Mouse (Mus musculus) thymus, postnatal 25 days (tissue): Measurements from ENCODE around the gene Anks3.
A peak's percentile ranks its signal among the peaks of the same experiment; 100 is the strongest.

Source experiments
- DNase-seq: peaks from one replicate; pipeline ENCODE4 v3.0.0; 2022

The Anks3 gene

DNA sequence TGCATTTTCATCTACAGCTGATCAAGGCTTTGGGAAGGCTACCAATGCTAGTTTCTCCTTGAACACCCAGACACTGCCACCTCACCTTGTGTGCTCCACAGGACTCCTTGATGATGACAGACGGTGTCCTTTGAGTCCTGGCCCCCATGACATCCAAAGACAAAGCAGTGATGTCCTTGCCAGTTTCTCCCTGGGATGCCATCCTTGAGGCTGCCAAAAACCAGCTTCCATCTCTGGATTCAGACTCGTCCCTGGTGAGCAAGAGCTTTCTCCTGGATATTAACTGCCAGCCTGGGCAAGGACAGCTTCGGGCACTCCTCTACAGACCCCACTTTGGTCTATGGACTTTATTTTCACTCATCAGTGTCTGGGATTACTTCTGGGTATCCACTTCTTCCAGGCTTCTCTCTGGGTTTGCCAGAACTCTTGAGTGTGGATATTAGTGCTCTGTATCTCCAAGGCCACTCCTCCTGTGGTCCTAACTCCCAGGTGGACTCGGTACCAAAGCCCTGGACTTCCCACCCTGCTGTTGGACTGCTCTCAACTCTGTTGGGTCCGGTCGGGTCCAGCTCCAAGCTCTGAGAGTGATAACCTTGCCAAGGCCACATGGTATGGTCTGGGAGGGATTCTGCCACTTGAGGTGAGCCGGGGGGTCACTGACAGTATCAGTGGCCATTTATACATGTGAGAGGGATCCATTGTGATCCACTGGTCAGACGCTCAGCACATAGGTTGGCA is 1.6 kb upstream of the Anks3 start:
- DNase-seq: no peak

DNA sequence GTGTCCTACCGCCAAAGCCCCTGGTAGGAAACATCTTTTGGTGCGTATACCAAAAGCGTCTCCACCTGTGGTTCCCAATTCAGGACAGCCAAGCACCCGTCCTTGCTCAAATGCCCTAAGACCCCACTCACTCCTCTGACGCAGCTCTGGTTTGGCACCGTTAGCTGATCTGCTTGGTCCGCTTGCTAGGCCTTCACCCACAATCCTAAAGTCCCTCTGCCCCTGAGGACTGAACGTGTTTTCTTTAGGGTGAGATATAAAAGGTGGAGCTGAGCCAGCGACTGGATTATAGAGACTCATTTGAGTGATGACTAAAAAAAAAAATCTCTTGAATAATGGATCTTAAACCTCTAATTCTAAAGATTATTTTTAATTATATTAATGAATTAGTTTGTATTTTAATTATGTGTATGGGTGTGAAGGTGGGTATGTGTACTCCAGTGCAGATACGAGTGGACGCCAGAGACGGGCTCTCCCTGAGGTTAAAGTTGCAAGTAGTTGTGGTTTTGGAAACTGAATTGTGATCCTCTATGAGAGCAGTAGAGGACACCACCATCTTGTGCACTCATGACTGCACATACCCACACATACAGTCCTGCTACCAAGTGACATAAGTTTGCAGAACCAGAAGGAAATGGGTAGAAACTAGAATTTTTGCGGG is 856 bp upstream of the Anks3 start:
- DNase-seq: no peak

DNA sequence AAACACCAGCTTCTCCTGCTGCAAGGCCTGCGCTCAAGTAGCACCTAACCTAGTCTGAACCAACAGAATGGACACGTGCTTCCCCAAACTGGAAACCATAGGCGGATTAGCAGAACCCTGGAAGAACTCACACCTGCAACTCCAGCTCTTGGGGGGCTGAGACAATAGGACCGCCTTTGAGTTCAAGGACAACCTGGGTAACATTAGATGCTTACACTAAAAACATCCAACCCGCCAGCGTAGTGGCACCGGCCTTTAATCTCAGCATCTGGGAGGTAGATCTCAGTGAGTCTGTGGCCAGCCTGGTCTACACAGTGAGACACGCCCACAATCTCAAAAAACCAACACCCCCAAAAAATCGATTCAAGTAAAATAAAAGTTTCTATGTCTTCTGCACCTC is 659 bp downstream of the Anks3 start:
- DNase-seq: no peak

DNA sequence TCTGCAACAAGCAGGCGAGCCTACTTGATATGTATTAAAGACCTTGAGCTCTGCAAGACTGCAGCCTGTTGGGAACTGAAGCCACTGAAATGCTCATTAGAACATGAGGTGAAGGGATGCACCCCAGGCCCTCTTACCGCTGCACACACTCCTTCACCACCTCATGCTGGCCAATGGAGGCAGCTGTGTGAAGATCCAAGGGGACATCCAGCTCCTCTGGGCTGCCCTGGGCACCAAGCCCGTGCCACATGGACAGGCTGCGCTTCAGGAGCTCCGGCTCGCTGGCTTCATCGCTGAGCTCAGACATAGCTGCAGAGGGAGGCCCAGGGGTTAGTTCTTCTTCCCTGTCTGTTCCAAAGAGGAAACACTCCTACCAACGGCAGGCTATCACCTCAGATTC is 3.7 kb downstream of the Anks3 start:
- no peak for DNase-seq

DNA sequence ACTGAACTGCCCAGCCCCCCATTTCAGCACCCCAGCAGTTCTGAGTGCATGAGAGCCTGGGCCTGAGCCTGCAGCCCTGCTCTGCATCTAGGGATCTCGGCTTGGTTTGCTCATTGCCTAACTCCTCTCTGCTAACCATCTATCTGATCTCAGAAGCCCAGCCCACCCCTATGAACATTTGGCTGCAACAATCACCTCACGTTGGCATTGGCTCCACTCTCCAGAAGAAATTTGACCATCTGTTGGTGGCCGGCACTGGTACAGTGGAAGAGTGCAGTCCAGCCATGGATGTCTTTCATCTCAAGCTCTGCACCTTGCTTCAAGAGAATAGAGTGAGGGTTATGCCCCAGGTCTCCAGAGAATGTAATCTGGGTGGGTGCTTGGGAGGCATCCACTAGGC is 6.6 kb downstream of the Anks3 start:
- no peak for DNase-seq

DNA sequence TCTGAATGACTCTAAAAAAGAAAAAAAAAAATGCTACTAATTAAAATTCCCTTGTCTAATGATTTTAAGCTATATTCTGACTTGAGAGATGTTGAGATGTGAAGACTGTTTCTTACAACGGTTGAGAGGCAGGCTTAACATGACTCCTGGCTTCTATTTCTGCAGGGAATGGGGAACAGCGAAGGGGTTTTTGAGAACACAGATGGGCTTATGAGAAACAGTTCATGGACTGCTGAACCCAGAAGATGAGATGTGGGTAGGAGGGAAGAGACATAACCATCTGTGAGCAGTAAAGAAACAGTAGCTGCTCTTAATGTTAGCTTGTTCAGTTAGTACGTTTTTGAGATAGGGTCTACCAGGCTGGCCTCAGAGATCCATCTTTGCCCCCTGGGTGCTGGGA is 7.4 kb downstream of the Anks3 start:
- no peak for DNase-seq

DNA sequence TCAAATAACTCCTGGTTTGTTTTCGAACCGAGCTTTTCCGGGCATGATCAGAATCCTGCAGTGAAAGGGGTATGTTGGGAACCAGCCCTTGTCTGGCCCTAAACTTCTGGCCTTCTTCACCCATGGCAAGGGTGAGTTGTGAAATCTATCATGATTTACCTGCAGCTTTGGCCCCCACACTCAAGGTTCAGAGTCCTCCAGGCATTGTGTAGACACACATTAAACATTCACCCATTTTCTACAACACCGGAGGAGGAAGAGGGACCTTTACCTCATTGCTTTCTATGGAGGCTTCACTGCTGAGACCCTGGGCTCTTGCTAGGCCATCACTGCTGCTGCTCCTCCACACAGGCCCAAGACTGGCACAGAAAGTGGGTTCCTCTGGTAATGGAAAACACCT is 16.6 kb downstream of the Anks3 start:
- DNase-seq: no peak

DNA sequence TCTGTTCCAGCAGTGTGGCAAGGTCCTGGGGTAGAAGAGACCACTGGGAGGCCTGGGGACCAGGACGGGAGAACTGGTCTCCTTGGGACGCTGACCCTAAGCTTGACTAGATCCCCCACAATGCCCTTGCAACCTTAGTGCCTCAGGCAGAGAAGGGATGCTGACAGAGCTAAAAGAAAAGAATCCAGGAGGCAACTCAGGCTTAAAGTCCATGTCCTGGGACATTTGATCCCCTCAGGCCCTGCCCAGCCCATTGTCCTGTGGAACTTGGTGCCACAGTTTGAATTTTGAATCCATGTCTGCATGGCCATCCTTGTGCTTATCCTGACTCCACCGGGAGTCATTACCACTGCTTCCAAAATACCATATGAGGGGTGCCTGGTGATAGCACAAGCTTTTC is 17.9 kb downstream of the Anks3 start:
- DNase-seq: no peak

DNA sequence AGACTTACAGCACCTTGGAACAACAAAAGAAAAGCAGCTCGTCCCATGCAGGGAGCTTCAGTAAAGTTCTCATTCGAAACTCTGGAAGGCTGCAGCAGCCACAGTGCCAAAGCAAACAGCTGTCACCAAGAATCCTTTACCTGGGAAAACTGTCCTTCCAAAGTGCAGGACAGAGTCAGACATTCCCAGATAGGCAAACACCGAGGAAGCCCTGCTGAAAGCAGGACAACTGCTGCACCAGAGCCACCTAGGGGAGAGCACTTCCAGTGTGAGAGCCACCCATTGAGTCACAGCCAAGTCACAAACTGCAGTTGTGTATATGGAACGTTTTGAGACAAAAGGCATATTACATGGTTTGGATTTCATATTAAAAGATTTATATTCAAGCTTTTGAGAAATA is 18.6 kb downstream of the Anks3 start:
- no peak for DNase-seq

DNA sequence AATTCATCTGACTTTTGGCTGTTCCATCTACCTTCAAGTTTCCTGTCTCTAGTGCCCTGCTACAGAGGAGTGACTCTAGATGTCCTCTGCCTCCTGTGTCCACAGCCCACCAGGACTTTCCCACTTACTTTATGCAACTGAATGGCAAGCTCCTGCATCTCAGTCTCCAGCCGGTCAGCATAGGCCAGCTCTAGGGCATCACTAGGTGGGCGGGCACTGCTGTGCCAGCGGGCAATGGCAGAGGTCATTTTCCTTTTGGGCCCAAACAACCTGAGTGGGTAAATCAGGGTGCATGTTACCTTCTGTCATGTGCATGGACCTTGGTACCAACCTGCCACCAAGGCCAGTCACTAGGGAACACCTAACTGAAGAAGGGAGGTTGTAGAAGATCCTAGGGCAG is 20.6 kb downstream of the Anks3 start:
- DNase-seq: no peak

DNA sequence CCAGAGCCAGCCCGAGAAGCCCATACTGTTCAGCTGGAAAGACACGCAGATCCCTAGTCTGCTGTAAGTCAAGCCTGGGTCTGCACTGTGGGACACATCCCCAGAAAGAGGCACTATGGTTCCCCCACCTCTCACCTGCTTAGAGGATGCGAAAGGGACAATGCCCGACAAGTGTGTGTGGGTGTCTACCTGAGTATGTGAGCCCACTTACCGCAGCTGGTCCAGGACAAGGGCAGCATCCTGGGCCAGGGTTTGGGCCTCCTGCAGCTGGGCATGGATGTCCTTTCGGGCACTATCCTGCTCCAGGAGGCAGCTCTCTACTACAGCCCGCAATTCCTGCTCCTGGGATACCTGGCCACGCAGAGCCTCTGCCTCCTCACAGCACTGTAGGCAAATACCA is 21.1 kb downstream of the Anks3 start:
- no peak for DNase-seq

DNA sequence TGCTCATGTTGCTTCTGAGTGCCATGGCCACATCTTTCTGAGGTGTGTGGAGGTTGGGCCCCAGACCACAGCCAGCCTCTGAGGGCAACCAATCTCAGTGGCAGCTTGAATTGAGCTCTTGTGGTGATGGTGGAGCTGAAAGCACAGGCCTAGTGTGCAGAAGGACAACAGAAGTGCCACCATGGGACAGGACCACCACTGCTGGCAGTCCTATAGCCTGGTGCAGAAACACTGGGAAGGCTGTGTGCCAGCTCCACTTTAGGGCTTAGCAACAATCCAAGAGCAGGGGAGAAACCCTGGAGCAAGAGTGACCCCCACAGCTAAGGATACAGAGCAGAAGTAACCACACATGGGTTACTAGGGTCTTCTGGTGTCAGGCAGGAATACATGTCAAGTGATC is 23.0 kb downstream of the Anks3 start:
- DNase-seq: no peak

DNA sequence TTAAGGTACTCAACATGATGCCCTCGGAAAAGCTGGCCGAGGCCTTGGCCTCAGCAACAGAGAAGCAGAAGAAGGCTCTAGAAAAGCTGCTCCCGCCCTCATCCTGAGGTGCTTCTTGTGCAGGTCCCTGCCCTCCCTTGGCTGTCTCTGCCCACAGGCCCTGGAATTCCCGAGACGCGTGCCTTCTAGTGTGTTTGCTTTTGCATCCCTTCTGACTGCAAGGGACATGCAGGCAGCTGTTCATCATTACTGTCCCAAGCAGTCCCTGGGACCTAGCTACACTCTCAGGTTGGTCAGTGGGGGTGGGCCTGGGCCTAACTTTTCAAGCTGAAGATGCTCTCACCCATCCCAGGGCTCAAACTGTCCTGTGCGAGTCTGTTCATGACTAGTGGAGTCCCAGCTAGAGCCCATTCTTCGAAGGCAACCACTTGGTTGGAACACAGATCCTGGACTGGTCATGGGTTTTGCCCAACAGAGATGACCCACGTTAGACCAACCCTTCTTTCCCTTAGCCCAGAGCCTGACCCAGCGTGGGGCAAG is 23.6 kb downstream of the Anks3 start:
- DNase-seq: no peak

DNA sequence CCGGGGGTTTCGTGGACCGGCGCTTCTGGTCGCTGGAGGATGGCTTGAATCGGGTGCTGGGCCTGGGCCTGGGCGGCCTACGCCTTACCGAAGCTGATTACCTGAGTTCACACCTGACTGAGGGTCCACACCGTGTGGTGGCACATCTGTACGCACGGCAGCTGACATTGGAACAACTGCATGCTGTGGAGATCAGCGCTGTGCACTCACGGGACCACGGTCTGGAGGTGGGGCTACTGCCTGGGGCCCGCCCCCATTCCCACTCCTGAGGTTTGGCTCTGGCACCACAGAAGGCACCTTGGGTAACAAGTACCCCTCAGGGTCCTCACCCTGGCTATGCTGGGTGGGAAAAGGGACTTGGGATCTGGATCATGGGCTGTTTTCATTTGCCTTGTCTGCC is 24.6 kb downstream of the Anks3 start:
- no peak for DNase-seq

DNA sequence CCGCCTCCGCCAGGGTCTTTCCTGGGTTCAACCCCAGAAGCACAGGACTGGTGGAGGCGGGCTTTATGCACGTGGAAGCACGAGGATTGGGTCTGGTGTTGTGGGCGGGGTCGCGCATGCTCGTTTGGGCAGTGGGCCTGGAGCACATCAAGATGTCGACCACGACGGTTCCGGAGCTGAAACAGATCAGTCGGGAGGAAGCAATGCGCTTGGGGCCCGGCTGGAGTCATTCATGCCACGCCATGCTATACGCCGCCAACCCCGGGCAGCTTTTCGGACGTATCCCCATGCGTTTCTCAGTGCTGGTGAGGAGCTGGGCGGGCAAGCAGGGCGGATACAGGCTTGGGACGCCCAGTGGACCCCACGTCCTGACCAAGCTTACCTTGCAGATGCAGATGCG is 25.0 kb downstream of the Anks3 start:
- DNase-seq: peak; percentile 98

DNA sequence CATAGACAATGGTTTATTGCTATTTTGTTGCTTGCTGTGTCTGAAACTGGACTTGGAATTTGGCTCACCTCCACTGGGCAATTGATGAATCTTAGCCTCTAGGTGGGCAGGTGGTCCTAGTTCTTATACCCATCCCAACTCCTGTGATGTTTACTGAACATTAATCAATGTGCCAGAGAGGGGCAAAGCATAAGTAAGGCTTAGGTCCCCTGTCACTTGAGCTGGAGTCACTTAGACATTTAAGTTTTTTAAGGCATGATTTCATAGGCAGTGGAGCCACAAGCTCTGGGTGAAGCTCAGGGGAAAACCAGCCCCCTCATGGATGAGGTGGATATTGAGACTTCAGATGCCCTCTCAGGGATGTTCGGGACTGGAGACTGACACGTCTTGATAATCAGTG is 25.5 kb downstream of the Anks3 start, which contains the start of gene Nudt16l1:
Nudt16l1 (plus strand) TSS at position 301 of the 400 bp plus-strand sequence.
- no peak for DNase-seq

DNA sequence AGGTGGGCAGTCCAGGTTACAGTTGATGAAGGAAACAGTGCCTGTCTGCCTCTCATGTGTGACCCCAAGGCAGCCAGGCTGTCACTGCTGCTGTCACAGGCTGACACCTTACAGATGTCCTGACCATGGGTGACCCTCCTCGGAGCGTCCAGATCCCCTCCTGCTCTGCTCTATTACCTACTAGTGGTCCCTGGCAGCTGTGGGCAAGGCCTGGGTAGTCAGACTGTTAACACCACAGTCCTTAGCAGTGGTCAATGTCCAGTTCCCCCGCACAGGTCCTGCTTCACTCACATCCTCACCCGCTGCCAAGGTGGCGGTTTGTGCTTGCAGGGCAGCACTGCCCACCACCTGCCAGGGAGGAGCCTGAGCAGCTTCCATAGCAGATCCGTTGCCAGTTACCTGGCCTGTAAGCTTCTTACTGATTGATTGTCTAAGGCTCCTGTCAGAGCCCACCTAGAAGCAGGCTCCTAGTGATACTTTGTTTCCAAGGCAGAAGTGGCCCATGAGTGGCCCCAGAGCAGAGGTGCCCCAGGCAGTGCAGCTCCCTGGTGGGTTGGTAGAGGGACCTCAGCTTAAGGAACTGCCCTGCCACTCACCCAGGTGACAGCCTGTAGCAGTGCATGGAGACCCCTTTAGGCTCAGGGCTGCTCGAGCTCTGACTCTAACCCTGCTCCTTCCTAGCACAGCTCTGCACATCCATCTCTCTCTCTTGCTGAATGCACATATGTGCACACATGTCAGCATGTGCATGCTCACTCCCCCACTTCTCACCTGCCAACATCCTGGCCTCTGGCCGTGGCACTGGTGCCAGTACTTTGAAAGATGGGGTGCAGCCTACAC is 26.4 kb downstream of the Anks3 start:
- DNase-seq: no peak

DNA sequence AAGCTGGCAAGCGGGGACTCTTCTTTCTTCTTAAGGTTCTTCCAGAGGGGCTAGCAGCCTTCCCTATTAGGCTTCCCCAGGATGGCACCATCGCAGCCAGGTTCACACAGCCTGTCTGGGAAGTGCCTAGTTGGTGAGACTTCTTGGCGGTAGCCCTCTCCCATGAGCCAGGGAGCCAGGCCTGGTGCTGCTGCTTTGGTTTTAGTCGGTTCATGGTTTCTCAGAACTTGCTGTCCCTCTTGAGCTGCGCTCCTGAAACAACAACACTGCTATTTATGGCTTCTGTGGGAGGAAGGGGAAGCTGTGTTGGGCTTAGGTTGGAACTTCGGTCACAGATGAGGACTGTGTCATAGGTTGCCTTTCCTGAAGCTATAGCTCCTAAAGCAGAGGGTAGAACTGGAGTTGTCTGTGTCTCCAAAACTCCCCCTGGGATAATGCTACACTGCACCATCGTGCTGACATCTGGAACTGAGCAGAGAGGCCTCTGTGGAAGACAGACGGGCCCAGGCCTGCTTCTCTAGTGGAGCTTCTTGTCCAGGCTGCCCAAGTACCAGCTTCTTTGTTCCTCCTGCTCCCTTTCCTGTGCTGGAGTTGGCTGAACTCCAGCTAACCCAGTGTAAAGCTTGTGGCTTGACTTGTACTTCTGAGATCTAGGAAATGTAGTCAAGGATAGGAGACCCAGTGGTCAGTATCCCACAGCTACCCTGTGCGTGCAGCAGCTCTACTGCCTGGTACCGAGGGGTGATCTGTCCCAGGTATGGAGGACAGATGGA is 27.9 kb downstream of the Anks3 start:
- no peak for DNase-seq

DNA sequence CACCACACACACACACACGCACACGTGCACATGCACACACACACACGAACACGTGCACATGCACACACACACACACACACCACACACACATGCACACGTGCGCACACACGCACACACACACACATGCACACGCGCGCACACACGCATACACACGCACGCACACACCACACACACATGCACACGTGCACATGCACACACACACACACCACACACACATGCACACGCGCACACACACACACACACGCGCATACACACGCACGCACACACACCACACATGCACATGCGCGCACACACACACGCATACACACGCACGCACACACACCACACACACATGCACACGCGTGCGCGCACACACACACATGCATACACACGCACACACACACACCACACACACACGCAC is 28.6 kb downstream of the Anks3 start:
- DNase-seq: no peak

DNA sequence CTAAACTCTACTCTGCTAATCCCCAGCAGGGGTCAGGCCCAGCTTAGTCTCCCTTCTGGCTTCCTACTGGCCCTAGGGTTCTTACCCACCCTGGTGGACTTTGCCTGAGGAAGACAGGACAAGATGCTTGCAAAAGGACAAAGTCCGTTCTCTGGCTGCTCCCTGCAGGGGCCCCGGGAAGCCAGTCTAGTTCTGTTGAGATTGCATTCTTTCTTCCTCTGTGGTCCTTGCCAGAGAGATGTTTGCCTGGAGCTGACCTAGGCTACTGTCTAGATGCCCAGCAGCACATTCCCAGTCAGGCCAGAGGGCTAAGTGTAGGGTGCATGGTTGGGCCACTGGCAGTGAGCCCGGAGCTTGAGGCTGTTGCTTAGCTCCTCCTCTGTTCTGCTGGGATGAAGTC is 31.6 kb downstream of the Anks3 start:
- no peak for DNase-seq

DNA sequence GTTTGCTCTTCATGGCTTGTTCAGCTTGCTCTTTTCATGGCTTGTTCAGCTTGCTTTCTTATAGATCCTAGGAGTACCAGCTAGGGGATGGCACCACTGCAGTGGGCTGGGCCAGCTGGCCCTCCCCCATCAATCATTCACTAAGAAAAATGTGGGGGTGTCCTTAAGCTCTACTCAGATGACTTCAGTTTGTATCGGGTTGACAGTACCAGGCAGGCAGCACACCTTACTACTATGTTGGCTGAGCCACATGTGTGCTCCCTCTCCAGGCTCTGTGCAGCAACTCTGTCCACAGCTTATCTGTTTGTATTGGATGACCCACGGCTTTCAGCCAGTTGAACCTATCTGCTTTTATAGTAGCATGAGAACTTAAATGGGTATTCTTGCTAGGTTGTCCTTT is 35.5 kb downstream of the Anks3 start:
- no peak for DNase-seq

DNA sequence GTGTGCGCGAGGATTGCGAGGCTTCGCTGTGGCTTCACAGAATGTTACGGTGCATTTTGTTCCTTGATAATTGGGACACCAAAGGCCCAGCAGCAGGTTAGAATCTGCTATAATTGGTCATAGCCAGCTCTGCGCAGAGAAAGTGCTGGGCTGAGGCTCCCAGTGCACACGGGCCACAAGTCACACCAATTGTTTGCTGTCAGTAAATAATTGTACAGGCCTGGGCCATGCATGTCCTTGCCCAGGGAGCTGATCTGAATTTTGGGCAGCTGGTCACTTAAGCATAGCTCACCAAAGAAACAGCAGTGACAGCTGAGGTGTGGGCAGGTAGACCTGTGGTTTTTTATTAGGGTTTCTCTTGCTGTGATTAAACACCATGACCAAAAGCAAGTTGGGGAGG is 36.0 kb downstream of the Anks3 start:
- no peak for DNase-seq

DNA sequence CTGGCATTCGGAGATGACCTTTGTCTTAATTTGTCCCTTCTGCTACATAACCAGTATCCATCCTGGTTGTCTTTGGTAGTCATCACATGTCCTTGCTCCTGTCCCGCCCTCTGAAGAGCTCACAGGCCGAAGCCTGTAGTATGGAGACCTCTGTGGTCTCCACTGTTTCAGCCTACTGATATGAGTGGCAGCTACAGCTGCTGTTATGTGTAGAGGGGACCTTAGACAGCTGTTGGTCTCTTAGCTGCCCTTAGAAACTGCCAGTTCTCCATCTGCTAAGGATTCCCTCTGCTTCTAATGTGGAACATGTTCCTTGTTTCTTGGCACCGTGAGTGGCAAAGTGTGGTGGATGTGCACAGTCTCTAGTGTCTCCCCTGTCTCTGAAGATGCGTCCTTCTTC is 40.0 kb downstream of the Anks3 start:
- DNase-seq: no peak
